Mouse (Mus musculus): ENCODE measurements around the gene Clstn2.

The Clstn2 gene

GRCm38 (mm10) chr9:97919326-97919725 lies 113.7 kb downstream of the Clstn2 start:
- no peak for DNase-seq

DNA sequence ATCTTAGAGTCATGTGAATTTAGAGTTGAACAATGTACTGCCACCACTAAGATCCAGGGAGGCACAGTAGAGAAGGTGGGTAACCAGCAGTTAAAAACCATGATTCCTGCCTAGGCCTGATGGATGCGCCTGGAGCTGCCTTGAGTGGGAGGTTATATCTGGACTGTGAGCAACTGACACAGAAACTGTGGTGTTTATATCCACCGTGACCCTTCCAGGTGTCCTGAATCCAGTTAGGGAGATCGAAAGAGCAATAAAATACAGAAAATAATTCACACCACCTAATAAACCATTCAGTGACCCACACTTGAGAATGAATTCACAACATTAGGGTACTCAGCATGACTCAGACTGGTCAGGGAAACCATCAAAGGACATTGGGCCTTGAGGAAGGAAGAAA lies 141.6 kb downstream of the Clstn2 start:
- DNase-seq: no peak

GRCm38 (mm10) chr9:97883336-97883735 lies 149.6 kb downstream of the Clstn2 start:
- DNase-seq: peak; percentile 68

DNA sequence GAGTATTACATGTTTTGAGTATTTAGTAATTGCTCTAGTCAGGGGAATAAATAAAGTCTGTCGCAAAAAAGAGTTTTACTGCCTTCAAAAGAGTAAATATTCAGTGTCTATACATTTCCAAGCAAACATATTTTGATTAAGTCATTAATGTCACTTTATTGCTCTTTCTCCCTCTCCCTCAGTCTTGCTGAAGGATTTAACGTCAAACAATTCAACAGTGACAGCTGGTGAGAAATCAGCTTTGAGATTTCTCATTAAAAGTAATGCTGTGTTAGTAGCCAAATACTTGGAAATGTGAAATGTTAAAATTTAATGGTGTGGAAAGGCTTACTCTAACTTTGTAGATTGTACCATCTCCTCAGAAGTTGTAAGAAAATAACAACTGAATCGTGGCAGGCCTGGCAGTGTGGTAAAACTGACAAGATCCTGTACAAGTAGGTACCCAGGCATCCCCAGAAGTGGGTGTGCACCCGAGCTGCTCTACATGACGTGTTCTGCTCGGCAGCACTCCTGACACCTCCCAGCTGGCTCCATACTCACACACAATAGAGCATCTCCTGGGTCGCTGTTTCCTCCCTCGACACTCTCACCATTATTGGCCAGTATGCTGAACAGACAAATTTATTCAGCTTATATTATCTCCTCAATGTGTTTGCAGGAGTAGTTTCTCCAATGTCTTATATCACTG lies 165.8 kb downstream of the Clstn2 start:
- no peak for DNase-seq

DNA sequence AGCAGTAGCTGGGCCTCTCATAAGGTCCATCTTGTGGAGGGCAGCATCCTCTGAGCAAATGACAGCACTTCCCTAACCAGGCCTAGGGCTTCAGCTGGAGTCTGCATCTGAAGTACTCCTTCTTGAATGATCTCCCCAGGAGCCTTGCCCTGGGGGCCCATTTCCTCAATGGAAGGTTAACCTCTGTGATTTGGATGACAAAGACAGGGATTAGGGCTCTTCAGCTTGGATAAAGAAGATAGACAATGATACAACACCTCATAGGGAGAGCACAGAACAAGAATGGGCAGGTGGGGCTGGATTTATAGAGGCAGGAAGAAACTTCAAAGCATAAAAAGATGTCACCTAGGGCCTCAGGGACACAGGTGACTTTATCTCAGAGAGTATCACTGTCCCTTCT lies 180.1 kb downstream of the Clstn2 start:
- DNase-seq: no peak

DNA sequence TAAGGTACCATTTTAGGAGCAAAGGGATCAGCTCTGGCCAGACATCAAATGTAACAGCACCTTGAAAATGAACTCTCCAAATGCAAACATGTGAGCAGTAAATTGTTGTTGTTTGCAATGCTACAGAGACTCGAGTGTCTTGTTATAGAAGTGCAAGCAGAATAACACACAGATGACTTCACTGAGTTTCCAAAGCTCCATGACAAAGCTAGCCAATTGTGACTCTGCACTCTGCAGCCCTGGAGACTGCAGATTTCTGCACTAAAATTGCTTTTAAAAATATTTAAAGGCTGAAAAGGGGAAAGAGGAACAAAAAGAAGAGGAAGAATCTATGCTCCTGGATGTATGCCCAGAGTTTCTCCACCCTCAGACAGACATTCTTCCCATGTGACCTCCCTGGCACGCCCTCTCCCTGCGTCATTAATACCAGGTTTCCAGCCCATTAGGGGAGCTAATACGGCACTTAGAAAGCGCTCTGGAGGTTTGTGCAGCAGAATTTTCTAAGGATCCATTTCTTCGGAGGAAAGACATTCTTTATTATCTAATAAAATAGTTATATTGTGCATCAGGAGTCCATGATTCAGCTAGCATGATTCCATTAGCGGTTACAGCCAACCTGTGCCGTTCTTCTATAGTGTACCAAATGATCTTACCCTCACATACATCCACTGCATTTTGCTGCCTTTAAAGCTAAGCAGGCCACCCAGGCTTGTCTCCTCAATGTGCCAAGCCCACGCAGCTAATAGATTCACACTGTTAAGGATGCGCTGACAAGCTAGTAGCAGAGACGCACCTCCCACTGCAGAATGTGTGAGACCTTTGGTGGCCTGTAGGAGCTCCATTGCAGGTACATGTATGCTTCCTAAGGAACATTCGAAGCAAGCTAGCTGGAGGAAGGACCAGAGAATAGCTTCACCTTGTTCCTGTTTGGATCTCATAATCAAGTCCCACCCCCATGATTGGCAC lies 184.8 kb downstream of the Clstn2 start:
- no peak for DNase-seq

DNA sequence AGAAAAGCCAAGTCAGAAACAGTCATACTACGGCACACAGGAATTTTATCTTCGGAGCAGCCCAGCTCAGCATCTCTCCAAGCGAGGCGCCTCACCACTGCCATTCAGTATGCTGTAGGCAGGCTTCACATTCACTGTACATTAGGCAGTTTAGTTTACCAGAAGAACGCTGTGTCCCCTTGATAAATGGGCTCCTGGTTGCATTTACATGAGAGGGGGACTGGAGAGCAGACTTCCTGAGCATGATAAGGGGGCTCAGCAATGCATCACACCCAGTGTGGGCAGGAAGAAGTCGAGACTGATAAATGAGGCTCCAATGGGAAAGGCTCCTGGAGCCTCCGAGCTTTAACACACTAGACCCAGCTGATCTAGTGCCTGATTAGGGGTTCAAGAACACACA lies 190.9 kb downstream of the Clstn2 start:
- DNase-seq: no peak

GRCm38 (mm10) chr9:97831216-97831615 lies 201.8 kb downstream of the Clstn2 start:
- no peak for DNase-seq

- no peak for DNase-seq
Observed at GRCm38 (mm10) chr9:97829919-97830318, 203.1 kb downstream of the Clstn2 start.

DNA sequence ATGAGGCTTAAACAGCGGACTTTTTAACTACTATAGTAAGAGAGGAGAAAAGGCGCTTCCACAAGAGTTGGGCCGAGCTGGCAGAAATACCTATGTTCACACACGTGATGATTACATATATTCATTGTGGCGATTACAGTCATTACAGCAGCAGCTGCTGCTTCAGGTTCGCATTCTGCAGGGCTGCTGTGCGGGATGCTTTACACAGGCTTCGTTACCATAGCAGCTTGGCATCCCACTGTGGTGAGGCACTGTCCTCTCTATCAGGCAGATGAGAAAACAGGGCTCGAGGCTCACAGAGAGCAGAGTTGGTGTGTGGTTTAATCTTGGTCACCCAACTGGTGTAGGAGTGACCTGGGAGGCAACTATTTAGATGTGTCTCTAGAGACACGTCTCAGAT lies 205.3 kb downstream of the Clstn2 start:
- no peak for DNase-seq

DNA sequence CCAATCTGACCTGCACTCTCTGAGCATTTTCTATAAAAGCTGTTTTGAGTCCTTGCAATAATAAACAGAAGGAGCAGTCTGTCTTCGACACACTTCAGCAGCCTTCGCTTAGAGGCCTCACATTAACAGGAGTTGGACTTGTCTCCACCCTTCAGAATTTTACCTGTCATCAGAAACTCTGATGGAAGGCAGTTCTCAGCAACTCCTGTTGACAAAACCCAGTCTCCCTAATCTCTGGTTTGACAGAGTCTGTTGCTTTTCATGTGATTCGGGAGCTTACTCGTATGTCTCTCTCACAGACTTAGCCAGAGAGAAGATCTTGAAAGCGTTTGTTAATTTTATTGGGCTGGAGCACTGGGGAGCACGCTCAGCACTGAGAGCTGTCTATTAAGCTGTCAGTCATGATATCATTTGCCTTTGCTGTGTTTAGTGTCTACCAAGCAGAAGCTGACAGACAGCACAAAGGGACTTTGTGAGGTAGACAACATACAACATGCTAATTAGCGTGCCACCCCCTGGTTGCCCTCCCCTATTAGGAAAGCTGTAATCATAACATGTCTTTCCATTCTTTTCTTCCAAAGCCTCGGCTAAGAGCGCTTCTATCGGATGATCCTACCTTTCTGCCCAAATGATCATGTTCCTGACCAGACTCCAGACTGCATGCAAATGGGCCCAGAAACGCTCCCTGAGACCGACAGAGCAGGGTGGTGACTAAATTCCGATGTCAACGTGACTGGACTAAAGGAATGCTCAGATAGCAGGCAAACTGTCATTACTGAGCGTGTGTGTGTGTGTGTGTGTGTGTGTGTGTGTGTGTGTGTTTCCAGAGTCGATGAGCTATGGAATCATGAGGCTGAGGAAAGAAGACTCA lies 206.7 kb downstream of the Clstn2 start:
- no peak for DNase-seq

- no peak for DNase-seq
Observed at GRCm38 (mm10) chr9:97817116-97817515, 215.9 kb downstream of the Clstn2 start.

GRCm38 (mm10) chr9:97816143-97816805 lies 216.7 kb downstream of the Clstn2 start:
- no peak for DNase-seq

GRCm38 (mm10) chr9:97813157-97813556 lies 219.8 kb downstream of the Clstn2 start:
- DNase-seq: peak; percentile 15

DNA sequence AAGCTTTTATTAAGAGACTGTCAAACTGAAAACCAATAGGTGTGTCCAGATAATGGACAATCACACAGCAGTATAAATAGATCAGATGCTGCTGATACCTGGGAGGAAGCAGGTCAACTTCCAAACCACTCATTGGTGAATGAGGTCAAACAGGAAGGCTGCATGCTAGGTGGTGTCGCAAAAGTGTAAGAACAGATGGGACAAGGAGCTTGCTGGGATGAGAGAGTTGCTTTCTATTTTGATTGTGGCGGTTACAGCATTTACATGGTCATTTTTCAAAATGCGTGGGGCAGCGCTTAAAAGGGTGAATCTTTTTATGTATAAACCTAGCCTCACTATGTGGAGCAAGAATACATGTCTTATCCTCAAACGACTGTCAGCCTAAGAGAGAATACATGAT lies 225.9 kb downstream of the Clstn2 start:
- DNase-seq: no peak

DNA sequence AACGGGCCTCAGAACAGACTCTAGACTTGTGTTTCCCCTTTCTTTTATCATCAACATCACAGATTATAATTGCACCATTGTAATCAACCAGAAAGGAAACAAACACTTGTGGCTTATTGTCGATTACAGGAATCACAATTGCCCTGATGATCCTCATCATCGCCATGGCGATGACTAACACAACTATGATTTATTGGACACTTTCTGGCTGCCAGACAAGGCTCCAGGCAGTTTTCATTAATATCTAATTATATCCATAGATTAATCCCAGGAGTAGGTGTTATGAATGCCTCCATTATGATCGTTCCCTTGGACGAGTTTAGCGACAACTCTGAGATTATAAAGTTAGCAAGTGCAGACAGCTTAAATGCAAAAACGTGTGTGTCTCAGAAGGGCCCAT lies 239.3 kb downstream of the Clstn2 start:
- no peak for DNase-seq

- no peak for DNase-seq
Observed at GRCm38 (mm10) chr9:97788151-97788670, 244.8 kb downstream of the Clstn2 start.

- no peak for DNase-seq
Observed at GRCm38 (mm10) chr9:97780032-97780616, 252.9 kb downstream of the Clstn2 start.

DNA sequence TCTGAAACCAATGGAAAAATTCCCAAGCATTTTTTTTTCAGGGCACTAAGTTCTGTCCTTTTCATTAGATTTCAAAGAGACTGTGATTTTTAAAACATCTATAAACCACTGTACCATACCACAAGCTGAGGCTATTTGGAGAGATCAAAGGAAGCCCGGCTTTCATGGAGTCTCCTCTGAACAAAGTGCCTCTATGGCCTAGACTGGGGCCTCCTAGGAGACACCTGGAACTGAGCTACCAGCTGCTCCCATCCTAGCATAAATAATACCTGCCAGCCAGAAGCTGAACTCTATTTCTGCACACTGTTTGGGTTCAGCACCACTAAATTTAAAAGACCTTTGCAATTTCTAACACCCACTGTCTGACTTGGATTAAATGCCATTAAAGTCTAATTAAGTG lies 257.2 kb downstream of the Clstn2 start:
- no peak for DNase-seq

- DNase-seq: no peak
Observed at GRCm38 (mm10) chr9:97774991-97775390, 258.0 kb downstream of the Clstn2 start.

DNA sequence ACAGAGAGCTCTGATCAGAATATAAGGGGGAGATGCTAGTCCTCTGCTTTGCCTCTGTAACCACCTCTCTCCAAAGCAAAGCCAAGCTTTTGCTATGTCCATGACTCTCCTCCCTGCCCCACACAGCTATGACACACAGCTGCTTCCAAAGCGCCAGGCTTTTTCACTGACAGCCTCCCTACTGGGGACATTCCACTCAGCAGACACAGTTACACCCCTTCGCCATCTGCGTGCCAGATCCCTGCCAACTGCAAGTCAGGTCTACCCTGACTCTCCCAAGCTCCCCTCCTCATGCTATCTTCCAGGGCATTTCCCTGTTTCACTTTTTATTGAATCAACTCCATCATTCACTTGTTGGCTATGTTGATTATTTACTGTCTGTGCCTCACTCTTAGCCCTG lies 259.1 kb downstream of the Clstn2 start:
- DNase-seq: peak; percentile 31

DNA sequence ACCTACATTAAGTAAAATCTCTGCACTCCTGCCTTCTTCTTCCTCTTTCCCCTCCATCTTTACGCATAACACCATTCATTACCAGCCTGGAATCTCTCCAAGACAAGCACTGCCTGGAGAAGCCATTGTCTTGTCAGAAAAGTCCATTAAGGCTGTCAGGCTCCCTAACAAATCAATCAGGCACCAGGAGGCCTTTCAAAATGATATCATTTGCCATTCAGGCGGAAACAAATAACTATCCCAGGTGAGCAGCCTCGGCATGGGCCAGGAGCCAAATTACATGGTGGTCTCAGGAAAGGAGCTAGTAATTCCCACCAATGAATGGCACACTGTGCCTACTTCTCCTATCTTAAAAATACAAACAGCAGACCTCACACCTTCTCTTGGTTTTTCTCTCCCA lies 260.6 kb downstream of the Clstn2 start:
- no peak for DNase-seq
